Mouse (Mus musculus) CH12.LX (cell line): ENCODE data around the gene Pitpnb. TPM values are rescaled to one million over a fixed set of nuclear protein-coding genes. Genes with fewer than 3 reads are reported as not detected.

Source experiments
- DNase-seq: peaks from one replicate; pipeline ENCODE4 v3.0.0-alpha.2; 2013; ENCODE audit errors: extremely low read depth
- H3K27ac ChIP-seq: 2 replicates; pipeline ENCODE4 v1.5.1; 2012; ENCODE audit warnings: low read depth, mild to moderate bottlenecking, control low read depth, moderate library complexity; ENCODE audit not compliant: insufficient read depth
- H3K27me3 ChIP-seq: replicated peaks from 2 replicates; pipeline ENCODE3; 2012; ENCODE audit warnings: inconsistent platforms
- H3K36me3 ChIP-seq, 2 experiments: replicated peaks in 1 of 2; 2 replicates each; pipeline versions ENCODE3 to v1.6.1; 2012; ENCODE audit warnings: inconsistent platforms in 1 of 2, low read length in 1 of 2, mild to moderate bottlenecking in 1 of 2, mixed read lengths in 1 of 2, moderate library complexity in 1 of 2; ENCODE audit not compliant: control insufficient read depth in 1 of 2, insufficient read depth in 1 of 2
- H3K4me1 ChIP-seq, 2 experiments: 2 replicates each; pipeline ENCODE4 v1.6.1; 2012; ENCODE audit warnings: inconsistent platforms in 1 of 2, moderate library complexity in 1 of 2; ENCODE audit not compliant: insufficient read depth in 2 of 2, control insufficient read depth in 1 of 2
- H3K4me2 ChIP-seq: 2 replicates; pipeline ENCODE4 v1.6.1; 2012; ENCODE audit warnings: low read depth, mild to moderate bottlenecking, control low read depth; ENCODE audit not compliant: poor library complexity, insufficient read depth, severe bottlenecking
- H3K4me3 ChIP-seq, 3 experiments: fragments of 150-350 bp in 1 of 3; sonication (generic) in 1 of 3; replicated peaks in 1 of 3; 2 replicates each; pipeline versions ENCODE3 to v1.5.1; 2011 to 2012; ENCODE audit warnings: low read depth in 2 of 3, low read length in 2 of 3, mild to moderate bottlenecking in 2 of 3, moderate library complexity in 2 of 3, control low read depth in 1 of 3, improper control_type of control experiment in 1 of 3, inconsistent platforms in 1 of 3, mixed read lengths in 1 of 3; ENCODE audit not compliant: poor library complexity in 1 of 3
- H3K79me2 ChIP-seq: replicated peaks from 2 replicates; pipeline ENCODE4 v1.6.1; 2012; ENCODE audit warnings: mild to moderate bottlenecking, moderate library complexity; ENCODE audit not compliant: control insufficient read depth, poor library complexity, insufficient read depth, severe bottlenecking; ENCODE audit errors: extremely low read depth
- H3K9ac ChIP-seq: 2 replicates; pipeline ENCODE4 v1.6.1; 2012; ENCODE audit warnings: low read depth, mild to moderate bottlenecking, control low read depth, moderate library complexity; ENCODE audit not compliant: insufficient read depth
- H3K9me3 ChIP-seq: replicated peaks from 2 replicates; pipeline ENCODE3; 2012; ENCODE audit warnings: low read length, inconsistent platforms, mixed read lengths
- CTCF ChIP-seq, 2 experiments: IDR thresholded peaks in 1 of 2; conservative IDR thresholded peaks in 1 of 2; 2 replicates each; pipeline ENCODE4 v1.5.1; 2011 to 2012; ENCODE audit warnings: low read depth in 2 of 2, low read length in 2 of 2, improper control_type of control experiment in 1 of 2, inconsistent platforms in 1 of 2, mild to moderate bottlenecking in 1 of 2, moderate library complexity in 1 of 2
- ETS1 ChIP-seq: conservative IDR thresholded peaks from 2 replicates; pipeline ENCODE4 v1.6.1; 2012; ENCODE audit warnings: low read depth, mild to moderate bottlenecking, inconsistent platforms, low read length, improper control_type of control experiment, moderate library complexity
- POLR2A ChIP-seq: IDR thresholded peaks from 2 replicates; pipeline ENCODE4 v1.6.1; 2011; ENCODE audit warnings: low read depth, mild to moderate bottlenecking, improper control_type of control experiment, low read length
- RAD21 ChIP-seq: IDR thresholded peaks from 2 replicates; pipeline ENCODE4 v1.6.1; 2011; ENCODE audit warnings: low read depth, mild to moderate bottlenecking, low read length, improper control_type of control experiment, moderate library complexity
- SIN3A ChIP-seq: IDR thresholded peaks from 2 replicates; pipeline ENCODE4 v1.6.1; 2012; ENCODE audit warnings: low read length, improper control_type of control experiment, inconsistent platforms
- TBP ChIP-seq: conservative IDR thresholded peaks from 2 replicates; pipeline ENCODE4 v1.6.1; 2011; ENCODE audit warnings: low read depth, low read length, improper control_type of control experiment
- UBTF ChIP-seq: IDR thresholded peaks from 2 replicates; pipeline ENCODE4 v1.6.1; 2012; ENCODE audit warnings: low read depth, mild to moderate bottlenecking, inconsistent platforms, low read length, improper control_type of control experiment, moderate library complexity
- dilution Hi-C: fragments of 300-500 bp; cut with MboI; formaldehyde crosslinking; loops from 2 replicates; pipeline ENCODE4 v1.14.3; 2020; ENCODE audit warnings: low sequenced_read_pairs; ENCODE audit not compliant: extremely low pct_unique_long_range_greater_than_20kb, extremely low pct_ligation_motif_present
- in situ Hi-C: fragments of 300-500 bp; cut with MboI; formaldehyde crosslinking; loops from 3 replicates; pipeline ENCODE4 v1.14.3; 2019; ENCODE audit warnings: low sequenced_read_pairs, low pct_ligation_motif_present, low pct_unique_long_range_greater_than_20kb, mixed read lengths
- polyA plus RNA-seq: library from polyadenylated mRNA; unstranded; fragments of >175 nt; gene quantifications from 2 replicates; pipeline ENCODE4 v1.2.1, GENCODE M21; 2012; ENCODE audit warnings: low read depth; ENCODE audit not compliant: insufficient read length
- total RNA-seq, 2 experiments: library from RNA; depleted of rRNA; stranded (reverse); fragments of 300-350 nt in 1 of 2; fragments of >200 nt in 1 of 2; gene quantifications; 2 replicates each; pipeline ENCODE4 v1.2.3; 2012 to 2014

The Pitpnb gene
- total and polyA plus RNA-seq, 3 experiments = 14.9 to 85.7 (median 16.2) TPM

- Histone ChIP-seq H3K4me1 (no peaks in the 10 kb centered on the region), H3K27me3 (no peaks in the 10 kb centered on the region), H3K36me3 (no peaks in the 10 kb centered on the region), H3K27ac (no peak overlapping the region), H3K9ac (no peak overlapping the region), H3K9me3 (peaks cover 76% of the 10 kb centered on the region), H3K79me2 (no peaks in the 10 kb centered on the region), H3K4me2 (no peak overlapping the region), H3K4me3 (no peak overlapping the region)
- no peak for DNase-seq
- dilution Hi-C loops = no loop called here
- TF ChIP-seq CTCF (conservative IDR thresholded peaks at IDR 0.05 in 1 of 2, IDR thresholded peaks at IDR 0.05 in 1 of 2; ENCODE audit: low read depth in 2 of 2, low read length in 2 of 2) = no peak
- in situ Hi-C loops = no loop called here
These were observed 105.7 kb downstream of the Pitpnb start for GRCm38 (mm10) chr5:111436260-111436659.

GRCm38 (mm10) chr5:111437205-111437604 is 106.6 kb downstream of the Pitpnb start:
- H3K9ac ChIP-seq = no peak overlapping the region
- no peaks in the 10 kb centered on the region for H3K27me3 ChIP-seq
- no peak overlapping the region for H3K4me3 ChIP-seq
- dilution Hi-C loops (no loop called here), in situ Hi-C loops (no loop called here)
- no peak overlapping the region for H3K4me2 ChIP-seq
- H3K36me3 ChIP-seq = no peaks in the 10 kb centered on the region
- DNase-seq = no peak
- peaks cover 83% of the 10 kb centered on the region for H3K9me3 ChIP-seq
- H3K4me1 ChIP-seq = no peaks in the 10 kb centered on the region
- no peak overlapping the region for H3K27ac ChIP-seq
- TF ChIP-seq ETS1 = no peak
- no peak for TF ChIP-seq RAD21
- no peak for TF ChIP-seq UBTF
- TF ChIP-seq SIN3A = no peak
- TF ChIP-seq POLR2A = no peak
- no peak for TF ChIP-seq TBP
- no peaks in the 10 kb centered on the region for H3K79me2 ChIP-seq

Other genes starting within 250 kb of the Pitpnb start
- not detected in 2 replicates for gene Mn1, start 86.6 kb downstream of the Pitpnb start, total RNA-seq (2012; rRNA removed)
- gene Mn1, start 86.6 kb downstream of the Pitpnb start, total RNA-seq (2014; rRNA removed) = not detected in 2 replicates
- not detected in 2 replicates for gene Mn1, start 86.6 kb downstream of the Pitpnb start, polyA plus RNA-seq